Mouse (Mus musculus) heart, adult 2 months (tissue): Measurements from ENCODE around the gene Ppp1r36. TPM values are rescaled to one million over a fixed set of nuclear protein-coding genes. Genes with fewer than 3 reads are reported as not detected.

Experiments
- DNase-seq, 2 experiments: peaks; one replicate each; pipeline ENCODE4 v3.0.0; 2021
- H3K27ac ChIP-seq: fragments of 200-600 bp; 2 replicates; pipeline ENCODE4 v1.8.1; 2022
- H3K27me3 ChIP-seq: fragments of 200-500 bp; 2 replicates; pipeline ENCODE4 v1.6.1; 2012; ENCODE audit warnings: mild to moderate bottlenecking, low read length, inconsistent platforms, mixed read lengths; ENCODE audit not compliant: control insufficient read depth, insufficient read depth
- H3K36me3 ChIP-seq: fragments of 200-500 bp; 2 replicates; pipeline ENCODE4 v1.6.1; 2012; ENCODE audit warnings: low read length, inconsistent platforms; ENCODE audit not compliant: control insufficient read depth, insufficient read depth
- H3K4me1 ChIP-seq: fragments of 200-500 bp; 2 replicates; pipeline ENCODE4 v1.6.1; 2011; ENCODE audit warnings: low read length; ENCODE audit not compliant: control insufficient read depth, insufficient read depth
- H3K4me3 ChIP-seq: fragments of 200-600 bp; 2 replicates; pipeline ENCODE4 v1.8.1; 2022
- H3K79me2 ChIP-seq: fragments of 200-500 bp; replicated peaks from 2 replicates; pipeline ENCODE4 v1.6.1; 2012; ENCODE audit warnings: mild to moderate bottlenecking, inconsistent platforms, low read length, moderate library complexity, mixed read lengths; ENCODE audit not compliant: control insufficient read depth, insufficient read depth
- H3K9ac ChIP-seq: fragments of 200-500 bp; 2 replicates; pipeline ENCODE4 v1.6.1; 2012; ENCODE audit warnings: low read depth, mild to moderate bottlenecking, control low read depth, inconsistent platforms, low read length, mixed read lengths
- CTCF ChIP-seq: fragments of 200-600 bp; IDR thresholded peaks from 2 replicates; pipeline ENCODE4 v1.8.1; 2022; ENCODE audit warnings: antibody characterized with exemption, mild to moderate bottlenecking, moderate library complexity
- EP300 ChIP-seq: fragments of 200-500 bp; IDR thresholded peaks from 2 replicates; pipeline ENCODE4 v1.6.1; 2011; ENCODE audit warnings: low read depth, low read length, control low read depth; ENCODE audit not compliant: insufficient read depth
- POLR2A ChIP-seq: fragments of 200-500 bp; IDR thresholded peaks from 2 replicates; pipeline ENCODE4 v1.6.1; 2011; ENCODE audit warnings: mild to moderate bottlenecking, low read depth, low read length, control low read depth; ENCODE audit not compliant: insufficient read depth
- WGBS: fragments of 180-500 bp; shearing (Covaris S2); methylation state at CpG from one replicate; pipeline ENCODE4 v1.1.7; 2018; 5-methylcytosine and 5-hydroxymethylcytosine counted together
- intact Hi-C: fragments of 180-260 bp; cut with DNase I; formaldehyde crosslinking; loops from one replicate; pipeline ENCODE4 v1.15.1; 2025
- polyA plus RNA-seq: library from polyadenylated mRNA; depleted of rRNA; stranded (reverse); fragments of >200 nt; gene quantifications from 2 replicates; pipeline ENCODE4 v1.2.3, GENCODE M21; 2012
- total RNA-seq, 2 experiments: library from RNA; stranded (reverse); gene quantifications; 2 replicates each; pipeline ENCODE4 v1.2.3; 2021

Ppp1r36 gene
- total and polyA plus RNA-seq, 3 experiments: 0.14 to 0.41 (median 0.16) TPM

GRCm38 (mm10) chr12:76403886-76404537, 13.3 kb upstream of the Ppp1r36 start, which contains the start of gene Hspa2:
TSS of gene Hspa2 (plus strand) at chr12:76404176.
- intact Hi-C loops: loop anchor here (1.0 to 10.0 kb wide), 4 partner anchors 33 to 361 kb away; partner anchors contain the start of genes Churc1, Fntb and Plekhg3
- H3K4me1 ChIP-seq: peaks cover 2% of the 10 kb centered on the region
- peak within 1 kb of the TSS; percentile 99 for H3K27ac ChIP-seq
- no peaks in the 10 kb centered on the region for H3K79me2 ChIP-seq
- no peaks in the 10 kb centered on the region; the same call in 1 of the 2 replicates for H3K27me3 ChIP-seq
- H3K9ac ChIP-seq: peak within 1 kb of the TSS; percentile 89
- WGBS: under 1% methylated on average over 54 of the region's 54 CpGs
- H3K4me3 ChIP-seq: peak within 1 kb of the TSS; percentile 73
- TF ChIP-seq EP300 (0 out of 2 replicates have a peak, but pooled peaks have one; percentile 56), CTCF (no peak), POLR2A (peak; percentile 100)
- no peaks in the 10 kb centered on the region for H3K36me3 ChIP-seq
- DNase-seq: peak; percentile 100

GRCm38 (mm10) chr12:76404836-76405182, 12.5 kb upstream of the Ppp1r36 start:
- Histone ChIP-seq H3K36me3 (no peaks in the 10 kb centered on the region), H3K79me2 (no peaks in the 10 kb centered on the region), H3K4me3 (peak overlapping the region; percentile 57), H3K27me3 (no peaks in the 10 kb centered on the region; the same call in 1 of the 2 replicates), H3K27ac (no peak overlapping the region), H3K9ac (peak overlapping the region; percentile 72), H3K4me1 (peaks cover 2% of the 10 kb centered on the region)
- peak in 1 of 2 experiments; percentile 28 for DNase-seq
- intact Hi-C loops: loop anchor here (1.0 to 10.0 kb wide), 4 partner anchors 34 to 360 kb away; partner anchors contain the start of genes Churc1, Fntb and Plekhg3
- 9% methylated on average over 20 of the region's 20 CpGs for WGBS
- TF ChIP-seq EP300: no peak
- no peak for TF ChIP-seq CTCF
- TF ChIP-seq POLR2A: no peak

- H3K27ac ChIP-seq: no peak overlapping the region
- peak; percentile 40 to 52 for DNase-seq
- intact Hi-C loops: loop anchor here (10.0 kb wide), 1 partner anchor 359 kb away; the partner anchor contains the start of genes Churc1 and Fntb
- no peak for TF ChIP-seq POLR2A
- TF ChIP-seq CTCF: peak; percentile 20
- TF ChIP-seq EP300: no peak
- no peaks in the 10 kb centered on the region for H3K79me2 ChIP-seq
- 5% methylated on average over 64 of the region's 64 CpGs for WGBS
- peak overlapping the region; percentile 37; the same call in 1 of the 2 replicates for H3K9ac ChIP-seq
- H3K4me1 ChIP-seq: peaks cover 2% of the 10 kb centered on the region
- peak overlapping the region; percentile 57 for H3K4me3 ChIP-seq
- no peaks in the 10 kb centered on the region for H3K36me3 ChIP-seq
- H3K27me3 ChIP-seq: no peaks in the 10 kb centered on the region; the same call in 1 of the 2 replicates
Observed at GRCm38 (mm10) chr12:76405183-76405970, 12.0 kb upstream of the Ppp1r36 start.

- Histone ChIP-seq H3K36me3 (no peaks in the 10 kb centered on the region), H3K9ac (peak overlapping the region; percentile 37), H3K27ac (no peak overlapping the region), H3K4me3 (peak overlapping the region; percentile 57), H3K4me1 (peaks cover 2% of the 10 kb centered on the region), H3K27me3 (no peaks in the 10 kb centered on the region; the same call in 1 of the 2 replicates), H3K79me2 (no peaks in the 10 kb centered on the region)
- peak; percentile 23 to 38 for DNase-seq
- 11% methylated on average over 23 of the region's 23 CpGs for WGBS
- intact Hi-C loops: loop anchor here (10.0 kb wide), 1 partner anchor 359 kb away; the partner anchor contains the start of genes Churc1 and Fntb
- no peak for TF ChIP-seq CTCF
- TF ChIP-seq POLR2A: no peak
- no peak for TF ChIP-seq EP300
Observed at GRCm38 (mm10) chr12:76405971-76406370, 11.4 kb upstream of the Ppp1r36 start.

GRCm38 (mm10) chr12:76407184-76407583, 10.2 kb upstream of the Ppp1r36 start:
- no peaks in the 10 kb centered on the region; the same call in 1 of the 2 replicates for H3K27me3 ChIP-seq
- peaks cover 2% of the 10 kb centered on the region for H3K4me1 ChIP-seq
- no peak for TF ChIP-seq POLR2A
- TF ChIP-seq EP300: no peak
- no peak for TF ChIP-seq CTCF
- H3K36me3 ChIP-seq: no peaks in the 10 kb centered on the region
- H3K27ac ChIP-seq: no peak overlapping the region
- no peak for DNase-seq
- H3K4me3 ChIP-seq: no peak overlapping the region
- no peaks in the 10 kb centered on the region for H3K79me2 ChIP-seq
- intact Hi-C loops: loop anchor here (10.0 kb wide), 1 partner anchor 358 kb away; the partner anchor contains the start of genes Churc1 and Fntb
- no peak overlapping the region for H3K9ac ChIP-seq
- WGBS: 90% methylated on average over 1 of the region's 1 CpGs
